Mouse (Mus musculus) small intestine, adult 2 months (tissue): ENCODE results near the gene Irf2bpl.

ENCODE experiments used
- CTCF ChIP-seq: fragments of 200-500 bp; IDR thresholded peaks from 2 replicates; pipeline ENCODE4 v1.5.1; 2012; ENCODE audit warnings: low read depth, mild to moderate bottlenecking, control low read depth, inconsistent platforms, low read length, moderate library complexity, mixed read lengths; ENCODE audit not compliant: insufficient replicate concordance, insufficient read length; ENCODE audit errors: extremely low read depth
- POLR2A ChIP-seq: fragments of 200-500 bp; IDR thresholded peaks from 2 replicates; pipeline ENCODE4 v1.6.1; 2012; ENCODE audit warnings: low read depth, mild to moderate bottlenecking, control low read depth, inconsistent platforms, low read length, moderate library complexity

DNA sequence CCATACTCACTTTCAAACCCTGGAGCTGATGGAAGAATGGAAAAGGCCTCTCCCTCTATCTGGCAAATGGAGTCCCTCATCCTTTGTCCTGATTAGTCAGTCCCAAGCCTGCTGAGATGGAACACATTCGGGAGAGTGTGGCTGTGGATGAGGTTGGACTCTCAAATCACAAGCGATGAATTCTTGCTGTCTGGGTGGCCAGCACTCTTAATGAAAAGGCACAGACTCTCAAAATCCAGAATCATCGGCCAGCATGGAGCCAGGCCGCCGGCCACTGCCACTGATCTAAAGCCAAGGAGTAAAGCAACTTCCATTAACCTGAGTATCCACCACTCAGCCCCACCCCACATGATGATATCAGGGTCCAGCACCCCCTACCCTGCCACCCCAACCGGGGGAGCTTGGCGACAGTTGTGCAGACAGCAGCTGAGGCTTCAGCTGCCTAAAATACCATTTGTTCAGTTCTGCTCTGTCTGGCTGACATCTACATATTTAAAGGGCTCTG lies 13.2 kb upstream of the Irf2bpl start:
- TF ChIP-seq CTCF (no peak), POLR2A (no peak)
